Comparison of ENCODE assay signal across 21 mouse cellular contexts in genomic region chr12:41356040-41356439, GRCm38 (mm10).
A peak's percentile ranks its signal among the peaks of the same experiment; 100 is the strongest.
DNase-seq lines count a peak whose midpoint lies in the region; ATAC-seq and TF ChIP-seq lines count a peak whose summit lies in the region.
"Had no signal": no experiment of that assay in that cellular context is flagged by ENCODE, and none has a peak within 500 bp of the region (broad histone marks: within the 10 kb centered on the region; RNA-seq: fewer than 3 reads in every experiment).

No protein-coding gene starts in this region.

- H3K27me3 ChIP-seq in hindbrain, embryonic 11.5 days (ENCODE audit: control insufficient read depth, insufficient read depth, low read length), result no peaks in the 10 kb centered on the region
- H3K27me3 ChIP-seq in hindbrain, embryonic 13.5 days, result no peaks in the 10 kb centered on the region
- no peaks in the 10 kb centered on the region for H3K27me3 ChIP-seq in embryonic facial prominence, embryonic 14.5 days (replicated peaks; ENCODE audit: control insufficient read depth, insufficient read depth, low read length)
- H3K27me3 ChIP-seq in cerebellum, adult 2 months (ENCODE audit: control insufficient read depth, insufficient read depth, low read length), result no peaks in the 10 kb centered on the region
- H3K27me3 ChIP-seq: embryonic facial prominence, embryonic 12.5 days; hindbrain, embryonic 15.5 days; limb, embryonic 15.5 days; midbrain, embryonic 12.5 days; neural tube, embryonic 13.5 days had no signal

- H3K36me3 ChIP-seq in hindbrain, embryonic 11.5 days (ENCODE audit: control insufficient read depth, insufficient read depth, low read length), result no peaks in the 10 kb centered on the region
- no peaks in the 10 kb centered on the region for H3K36me3 ChIP-seq in hindbrain, embryonic 13.5 days
- no peaks in the 10 kb centered on the region for H3K36me3 ChIP-seq in embryonic facial prominence, embryonic 14.5 days (ENCODE audit: control insufficient read depth, insufficient read depth, low read length)
- H3K36me3 ChIP-seq: embryonic facial prominence, embryonic 12.5 days; heart, embryonic 10.5 days; hindbrain, embryonic 15.5 days; limb, embryonic 15.5 days; midbrain, embryonic 12.5 days; neural tube, embryonic 13.5 days had no signal

- H3K4me2 ChIP-seq in hindbrain, embryonic 11.5 days (replicated peaks; ENCODE audit: low read depth, low read length), result no peak overlapping the region
- H3K4me2 ChIP-seq in hindbrain, embryonic 13.5 days, result no peak overlapping the region
- no peak overlapping the region for H3K4me2 ChIP-seq in embryonic facial prominence, embryonic 14.5 days (ENCODE audit: low read depth, low read length)
- H3K4me2 ChIP-seq: embryonic facial prominence, embryonic 12.5 days; hindbrain, embryonic 15.5 days; limb, embryonic 15.5 days; midbrain, embryonic 12.5 days; neural tube, embryonic 13.5 days had no signal

- H3K27ac ChIP-seq in hindbrain, embryonic 11.5 days (ENCODE audit: low read depth, low read length), result no peak overlapping the region
- H3K27ac ChIP-seq in hindbrain, embryonic 13.5 days, result no peak overlapping the region
- no peak overlapping the region for H3K27ac ChIP-seq in embryonic facial prominence, embryonic 14.5 days (replicated peaks; ENCODE audit: low read depth, low read length)
- no peak overlapping the region for H3K27ac ChIP-seq in cerebellum, adult 2 months (ENCODE audit: insufficient read depth, low read length)
- H3K27ac ChIP-seq: embryonic facial prominence, embryonic 12.5 days; heart, embryonic 10.5 days; hindbrain, embryonic 15.5 days; limb, embryonic 15.5 days; midbrain, embryonic 12.5 days; neural tube, embryonic 13.5 days had no signal

- DNase-seq in hindbrain, embryonic 11.5 days (ENCODE audit: low spot score), result peak; percentile 12
- DNase-seq in lung, postnatal 10 days, result peak; percentile 5
- DNase-seq in lung, postnatal 4 days, result no peak
- DNase-seq in NIH3T3 (ENCODE audit: low read depth), result peak; percentile 24
- peak; percentile 78 for DNase-seq in embryonic facial prominence, embryonic 14.5 days (ENCODE audit: low spot score)
- no peak for DNase-seq in thymus, postnatal 14 days
- DNase-seq in cerebellum, adult 2 months, result no peak
- DNase-seq: adrenal gland, postnatal 36 days; cerebellum, adult 9-11 months; forebrain, postnatal 0 days; kidney, adult 11 months; kidney, postnatal 10 days; liver, postnatal 0 days; thymus, postnatal 4 days had no signal

- WGBS in hindbrain, embryonic 11.5 days, result 85% methylated on average over 3 of the region's 3 CpGs
- WGBS in hindbrain, embryonic 13.5 days, result 78% methylated on average over 3 of the region's 3 CpGs
- WGBS in embryonic facial prominence, embryonic 14.5 days, result 58% methylated on average over 3 of the region's 3 CpGs
- WGBS in cerebellum, adult 2 months, result 87% methylated on average over 3 of the region's 3 CpGs

- H3K4me3 ChIP-seq in hindbrain, embryonic 11.5 days (ENCODE audit: low read depth, low read length), result no peak overlapping the region
- H3K4me3 ChIP-seq in hindbrain, embryonic 13.5 days, result no peak overlapping the region
- no peak overlapping the region for H3K4me3 ChIP-seq in embryonic facial prominence, embryonic 14.5 days (ENCODE audit: low read depth, low read length)
- H3K4me3 ChIP-seq in cerebellum, adult 2 months (replicated peaks; ENCODE audit: insufficient read depth, low read depth, low read length), result no peak overlapping the region
- H3K4me3 ChIP-seq: embryonic facial prominence, embryonic 12.5 days; heart, embryonic 10.5 days; hindbrain, embryonic 15.5 days; limb, embryonic 15.5 days; midbrain, embryonic 12.5 days; neural tube, embryonic 13.5 days had no signal

- H3K4me1 ChIP-seq in hindbrain, embryonic 11.5 days (replicated peaks; ENCODE audit: control insufficient read depth, insufficient read depth, low read length), result no peaks in the 10 kb centered on the region
- H3K4me1 ChIP-seq in hindbrain, embryonic 13.5 days (replicated peaks), result no peaks in the 10 kb centered on the region; the same call in 1 of the 2 replicates
- no peaks in the 10 kb centered on the region for H3K4me1 ChIP-seq in embryonic facial prominence, embryonic 14.5 days (ENCODE audit: control insufficient read depth, insufficient read depth, low read length)
- H3K4me1 ChIP-seq in cerebellum, adult 2 months (ENCODE audit: control insufficient read depth, insufficient read depth, low read length), result no peaks in the 10 kb centered on the region
- H3K4me1 ChIP-seq: embryonic facial prominence, embryonic 12.5 days; heart, embryonic 10.5 days; hindbrain, embryonic 15.5 days; limb, embryonic 15.5 days; midbrain, embryonic 12.5 days; neural tube, embryonic 13.5 days had no signal

- TF ChIP-seq POLR2A in cerebellum, adult 2 months (IDR thresholded peaks at IDR 0.05; ENCODE audit: borderline replicate concordance, insufficient read depth, low read length), result no peak

- no peak overlapping the region for H3K9ac ChIP-seq in hindbrain, embryonic 11.5 days (ENCODE audit: low read depth, low read length)
- H3K9ac ChIP-seq in hindbrain, embryonic 13.5 days, result no peak overlapping the region
- no peak overlapping the region for H3K9ac ChIP-seq in embryonic facial prominence, embryonic 14.5 days (ENCODE audit: low read depth, low read length)
- H3K9ac ChIP-seq: embryonic facial prominence, embryonic 12.5 days; forebrain, postnatal 0 days; hindbrain, embryonic 15.5 days; limb, embryonic 15.5 days; liver, postnatal 0 days; midbrain, embryonic 12.5 days; neural tube, embryonic 13.5 days had no signal

- ATAC-seq in hindbrain, embryonic 11.5 days (ENCODE audit: low FRiP score), result no peak
- ATAC-seq in hindbrain, embryonic 13.5 days (ENCODE audit: low FRiP score), result no peak
- ATAC-seq in embryonic facial prominence, embryonic 14.5 days (ENCODE audit: low read depth), result no peak
- ATAC-seq: forebrain, postnatal 0 days; liver, postnatal 0 days had no signal

- H3K9me3 ChIP-seq in hindbrain, embryonic 11.5 days (ENCODE audit: control insufficient read depth, low read length), result no peaks in the 10 kb centered on the region
- H3K9me3 ChIP-seq in hindbrain, embryonic 13.5 days, result no peaks in the 10 kb centered on the region
- H3K9me3 ChIP-seq in embryonic facial prominence, embryonic 14.5 days (ENCODE audit: control insufficient read depth, low read length), result no peaks in the 10 kb centered on the region
- H3K9me3 ChIP-seq: embryonic facial prominence, embryonic 12.5 days; heart, embryonic 10.5 days; hindbrain, embryonic 15.5 days; limb, embryonic 15.5 days; midbrain, embryonic 12.5 days; neural tube, embryonic 13.5 days had no signal

- no peak for TF ChIP-seq CTCF in cerebellum, adult 2 months (IDR thresholded peaks at IDR 0.05; ENCODE audit: borderline replicate concordance, insufficient read depth, low read depth, low read length)

Comparison
In these comparisons a context has a peak if more than half of its experiments do, and no peak if none do; other contexts are left out.
1. DNase-seq: peak in hindbrain, embryonic 11.5 days (single experiment), lung, postnatal 10 days (single experiment), NIH3T3 (single experiment) and embryonic facial prominence, embryonic 14.5 days (single experiment); none in lung, postnatal 4 days (0 of 2), thymus, postnatal 14 days (single experiment) and cerebellum, adult 2 months (0 of 2).